Mouse (Mus musculus) stomach, postnatal 0 days (tissue): Measurements from ENCODE around the gene Slc34a1. TPM values are rescaled to one million over a fixed set of nuclear protein-coding genes. Genes with fewer than 3 reads are reported as not detected.
A peak's percentile ranks its signal among the peaks of the same experiment; 100 is the strongest.

Source experiments
- ATAC-seq: fragments of 200-750 bp; cut with Nextera tagmentation; 2 replicates; pipeline ENCODE4 v1.8.0; 2017; ENCODE audit not compliant: low FRiP score, low TSS enrichment
- DNase-seq: peaks from one replicate; pipeline ENCODE4 v3.0.0-alpha.2; 2016; ENCODE audit warnings: low spot score
- H3K27ac ChIP-seq: fragments of 300-500 bp; sonication (generic); replicated peaks from 2 replicates; pipeline ENCODE4 v1.5.1; 2014; ENCODE audit warnings: mild to moderate bottlenecking, control low read depth
- H3K27me3 ChIP-seq: fragments of 300-500 bp; sonication (generic); 2 replicates; pipeline ENCODE4 v1.6.1; 2014; ENCODE audit warnings: low read length; ENCODE audit not compliant: control insufficient read depth, insufficient read depth
- H3K36me3 ChIP-seq: fragments of 300-500 bp; sonication (generic); 2 replicates; pipeline ENCODE4 v1.6.1; 2014; ENCODE audit warnings: low read length, mixed read lengths; ENCODE audit not compliant: control insufficient read depth, insufficient read depth
- H3K4me1 ChIP-seq: fragments of 300-500 bp; sonication (generic); replicated peaks from 2 replicates; pipeline ENCODE4 v1.6.1; 2014; ENCODE audit warnings: antibody characterized with exemption; ENCODE audit not compliant: control insufficient read depth, insufficient read depth
- H3K4me2 ChIP-seq: fragments of 300-500 bp; sonication (generic); replicated peaks from 2 replicates; pipeline ENCODE4 v1.6.1; 2014; ENCODE audit warnings: low read depth, mild to moderate bottlenecking, control low read depth, moderate library complexity
- H3K4me3 ChIP-seq: fragments of 300-500 bp; sonication (generic); 2 replicates; pipeline ENCODE4 v1.5.1; 2014; ENCODE audit warnings: low read depth, low read length, control low read depth
- H3K9ac ChIP-seq: fragments of 300-500 bp; sonication (generic); 2 replicates; pipeline ENCODE4 v1.6.1; 2014; ENCODE audit warnings: mild to moderate bottlenecking, low read length, control low read depth, mixed read lengths
- H3K9me3 ChIP-seq: fragments of 300-500 bp; sonication (generic); 2 replicates; pipeline ENCODE4 v1.6.1; 2016; ENCODE audit warnings: low read length; ENCODE audit not compliant: control insufficient read depth
- CTCF ChIP-seq: IDR thresholded peaks from 2 replicates; pipeline ENCODE4 v1.5.1; 2016; ENCODE audit warnings: antibody characterized with exemption, low read depth, mild to moderate bottlenecking, moderate library complexity
- EP300 ChIP-seq: optimal IDR thresholded peaks from 2 replicates; pipeline ENCODE3; 2016; ENCODE audit warnings: antibody characterized with exemption
- WGBS: fragments of 180-500 bp; shearing (Covaris S2); extraction: QIAGEN DNeasy Blood & Tissue Kit; methylation state at CpG from one replicate; pipeline ENCODE4 v1.1.7; 2014; 5-methylcytosine and 5-hydroxymethylcytosine counted together
- polyA plus RNA-seq: library from polyadenylated mRNA; unstranded; fragments of >200 nt; fragmentation: Nextera tagmentation; extraction: Ambion mirVana; gene quantifications from 2 replicates; pipeline ENCODE4 v1.2.1, GENCODE M21; 2015

Slc34a1 gene
- polyA plus RNA-seq, 1 experiment from 2014 or later, result not detected

- Histone ChIP-seq H3K27me3 (no peaks in the 10 kb centered on the region), H3K27ac (no peak overlapping the region), H3K9me3 (no peaks in the 10 kb centered on the region), H3K4me3 (no peak overlapping the region), H3K4me2 (no peak overlapping the region), H3K36me3 (no peaks in the 10 kb centered on the region), H3K9ac (no peak overlapping the region), H3K4me1 (no peaks in the 10 kb centered on the region)
- no peak for DNase-seq
- 79% methylated on average over 4 of the region's 4 CpGs for WGBS
- TF ChIP-seq CTCF (no peak), EP300 (no peak)
- no peak for ATAC-seq
These were observed 9.4 kb downstream of the Slc34a1 start for GRCm38 (mm10) chr13:55407341-55407740.

- no peaks in the 10 kb centered on the region for H3K9me3 ChIP-seq
- H3K27ac ChIP-seq, result no peak overlapping the region
- H3K4me1 ChIP-seq, result no peaks in the 10 kb centered on the region
- TF ChIP-seq EP300 (no peak), CTCF (no peak)
- no peak overlapping the region for H3K4me2 ChIP-seq
- no peak overlapping the region for H3K9ac ChIP-seq
- H3K4me3 ChIP-seq, result no peak overlapping the region
- DNase-seq, result no peak
- ATAC-seq, result no peak
- 81% methylated on average over 19 of the region's 19 CpGs for WGBS
- no peaks in the 10 kb centered on the region for H3K36me3 ChIP-seq
- H3K27me3 ChIP-seq, result no peaks in the 10 kb centered on the region
These were observed 10.6 kb downstream of the Slc34a1 start for GRCm38 (mm10) chr13:55408546-55409120.

GRCm38 (mm10) chr13:55411826-55412225 is 13.8 kb downstream of the Slc34a1 start:
- Histone ChIP-seq H3K27ac (no peak overlapping the region), H3K36me3 (no peaks in the 10 kb centered on the region), H3K9ac (no peak overlapping the region), H3K27me3 (no peaks in the 10 kb centered on the region), H3K4me1 (no peaks in the 10 kb centered on the region), H3K9me3 (no peaks in the 10 kb centered on the region), H3K4me3 (no peak overlapping the region), H3K4me2 (no peak overlapping the region)
- TF ChIP-seq CTCF, result no peak
- TF ChIP-seq EP300, result no peak
- WGBS, result 70% methylated on average over 7 of the region's 7 CpGs
- no peak for ATAC-seq
- DNase-seq, result no peak

GRCm38 (mm10) chr13:55412643-55413307 is 14.8 kb downstream of the Slc34a1 start:
- H3K4me2 ChIP-seq, result no peak overlapping the region
- H3K4me1 ChIP-seq, result no peaks in the 10 kb centered on the region
- no peaks in the 10 kb centered on the region for H3K27me3 ChIP-seq
- no peak overlapping the region for H3K27ac ChIP-seq
- TF ChIP-seq EP300 (no peak), CTCF (no peak)
- 85% methylated on average over 13 of the region's 13 CpGs for WGBS
- H3K9ac ChIP-seq, result no peak overlapping the region
- ATAC-seq, result no peak
- no peak overlapping the region for H3K4me3 ChIP-seq
- no peaks in the 10 kb centered on the region for H3K9me3 ChIP-seq
- no peaks in the 10 kb centered on the region for H3K36me3 ChIP-seq
- no peak for DNase-seq

GRCm38 (mm10) chr13:55413333-55413732 is 15.3 kb downstream of the Slc34a1 start:
- TF ChIP-seq CTCF, result no peak
- TF ChIP-seq EP300, result no peak
- 81% methylated on average over 12 of the region's 12 CpGs for WGBS

GRCm38 (mm10) chr13:55414743-55415380 is 16.9 kb downstream of the Slc34a1 start, which contains the start of gene Pfn3:
TSS of gene Pfn3 (minus strand) at chr13:55415232.
- H3K27me3 ChIP-seq, result no peaks in the 10 kb centered on the region; the same call in 1 of the 2 replicates
- 0 out of 2 replicates have a peak within 1 kb of the TSS, but pooled peaks have one; percentile 27 for H3K9ac ChIP-seq
- no peaks in the 10 kb centered on the region for H3K9me3 ChIP-seq
- H3K4me2 ChIP-seq, result peak within 1 kb of the TSS; percentile 29
- 9% methylated on average over 41 of the region's 41 CpGs for WGBS
- H3K36me3 ChIP-seq, result no peaks in the 10 kb centered on the region
- H3K4me3 ChIP-seq, result peak within 1 kb of the TSS; percentile 22
- H3K27ac ChIP-seq, result no peak within 1 kb of the TSS
- peak; percentile 81 for DNase-seq
- H3K4me1 ChIP-seq, result no peaks in the 10 kb centered on the region
- TF ChIP-seq EP300, result no peak
- TF ChIP-seq CTCF, result no peak
- peak; percentile 54 for ATAC-seq

More at GRCm38 (mm10) chr13:55413333-55413732, 15.3 kb downstream of the Slc34a1 start:
- no peak overlapping the region for H3K4me2 ChIP-seq
- DNase-seq, result no peak
- H3K4me3 ChIP-seq, result no peak overlapping the region
- ATAC-seq, result no peak
- no peak overlapping the region for H3K9ac ChIP-seq
- H3K36me3 ChIP-seq, result no peaks in the 10 kb centered on the region
- H3K4me1 ChIP-seq, result no peaks in the 10 kb centered on the region
- H3K27me3 ChIP-seq, result no peaks in the 10 kb centered on the region
- H3K9me3 ChIP-seq, result no peaks in the 10 kb centered on the region
- no peak overlapping the region for H3K27ac ChIP-seq
